Mouse (Mus musculus): ENCODE data around the gene Mx1. TPM values are rescaled to one million over a fixed set of nuclear protein-coding genes. Genes with fewer than 3 reads are reported as not detected.

Mx1 gene
- total RNA-seq (2015) (1.4 and 1.7 TPM in 2 replicates), total RNA-seq (2017) (3.2 and 9.5 TPM in 2 replicates)

DNA sequence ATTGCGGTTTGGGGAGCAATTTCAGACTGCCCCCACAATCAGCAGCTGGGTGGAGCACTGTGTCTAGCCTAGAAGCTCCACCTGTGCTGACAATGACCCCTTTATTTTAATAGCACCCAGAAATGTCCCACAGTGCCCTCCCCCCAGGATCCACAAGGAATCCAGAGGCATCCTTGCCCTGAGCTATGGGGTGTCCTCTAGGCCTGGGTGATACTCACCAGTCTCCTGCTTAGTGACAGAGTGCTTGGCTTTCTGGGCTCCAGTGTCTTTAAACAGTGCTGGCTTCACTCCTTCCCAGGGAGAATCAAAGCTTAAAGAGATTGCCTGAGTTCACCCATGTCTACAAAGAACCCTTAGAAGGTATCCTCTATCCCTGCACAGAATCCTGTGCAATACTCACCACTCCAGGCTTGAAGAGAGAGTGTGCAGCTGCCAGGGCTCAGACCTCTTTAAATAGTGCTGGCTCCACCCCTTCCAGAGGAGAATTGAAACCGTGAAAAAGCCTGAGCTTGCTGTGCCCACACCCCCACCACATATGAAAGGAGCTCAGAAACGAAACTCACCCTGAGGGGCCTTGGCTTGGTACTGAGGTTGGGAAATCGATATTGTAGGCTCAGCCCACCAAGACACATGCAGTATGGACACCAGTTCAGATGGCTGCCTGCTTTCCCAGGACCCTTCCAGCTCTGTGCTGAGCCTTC, at the start of gene Mx1:
Mx1 (minus strand) TSS at position 427 of the 701 bp plus-strand sequence.
- peak; percentile 90 for ATAC-seq (replicated peaks; ENCODE audit: poor library complexity)

DNA sequence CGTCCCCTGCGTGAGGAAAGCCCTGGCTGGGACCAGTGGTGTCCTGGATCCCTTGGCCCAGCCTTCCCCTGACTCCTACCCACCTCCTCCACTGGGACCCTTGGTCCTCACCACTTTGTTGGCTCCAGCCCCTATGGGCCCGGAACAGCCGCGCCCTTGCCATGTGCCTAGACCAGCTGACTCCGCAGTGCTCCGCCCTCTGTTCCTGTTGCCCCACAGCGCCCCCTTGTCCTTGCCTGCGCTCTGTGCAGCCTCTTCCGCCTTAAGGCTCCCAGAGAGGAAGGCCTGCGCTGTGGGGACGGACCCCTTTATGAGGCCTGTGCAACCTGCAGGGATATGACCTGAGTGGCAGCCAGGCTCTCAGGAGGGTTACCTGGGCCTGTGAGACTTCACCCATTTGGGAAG, 49.6 kb upstream of the Mx1 start:
- peak; percentile 69 for ATAC-seq (replicated peaks; ENCODE audit: poor library complexity)

DNA sequence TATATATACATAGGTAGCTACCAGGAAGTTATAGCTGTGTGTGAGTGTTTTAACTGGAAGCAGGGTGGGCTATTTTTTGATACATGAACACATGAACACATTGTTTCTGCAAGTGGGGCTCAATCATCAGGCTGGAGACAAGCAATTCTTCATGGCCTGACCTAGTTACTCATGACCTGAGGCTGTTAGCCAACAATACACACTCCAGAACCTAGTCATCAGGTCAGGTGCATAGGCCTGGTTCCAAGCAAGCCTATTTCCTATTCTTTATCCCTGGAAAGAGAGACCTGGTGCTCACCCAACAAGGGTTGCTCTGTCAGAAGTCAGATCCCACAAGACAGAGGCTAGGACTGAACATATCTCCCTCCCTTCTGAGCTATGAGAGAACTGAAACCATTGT, 48.8 kb upstream of the Mx1 start:
- ATAC-seq (replicated peaks; ENCODE audit: poor library complexity) = no peak

DNA sequence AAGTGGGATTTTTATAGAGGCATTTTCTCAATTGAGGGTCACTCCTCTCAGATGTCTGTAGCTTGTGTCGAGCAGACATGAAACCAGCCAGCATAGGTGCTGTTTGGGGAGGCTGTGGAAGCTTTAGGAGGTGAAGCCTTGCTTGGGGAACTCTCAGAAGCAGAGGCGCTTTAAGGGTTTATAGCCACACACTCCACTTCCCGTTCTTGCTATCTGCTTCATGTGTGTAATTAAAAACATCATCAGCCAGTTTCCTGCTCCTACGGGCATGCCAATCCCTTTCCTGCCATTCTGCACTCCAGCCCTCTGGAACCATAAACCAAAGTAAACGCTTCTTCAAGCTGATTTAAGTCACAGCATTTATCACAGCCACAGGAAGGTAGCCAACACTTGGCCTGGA, 48.1 kb upstream of the Mx1 start:
- ATAC-seq (replicated peaks; ENCODE audit: poor library complexity) = no peak

DNA sequence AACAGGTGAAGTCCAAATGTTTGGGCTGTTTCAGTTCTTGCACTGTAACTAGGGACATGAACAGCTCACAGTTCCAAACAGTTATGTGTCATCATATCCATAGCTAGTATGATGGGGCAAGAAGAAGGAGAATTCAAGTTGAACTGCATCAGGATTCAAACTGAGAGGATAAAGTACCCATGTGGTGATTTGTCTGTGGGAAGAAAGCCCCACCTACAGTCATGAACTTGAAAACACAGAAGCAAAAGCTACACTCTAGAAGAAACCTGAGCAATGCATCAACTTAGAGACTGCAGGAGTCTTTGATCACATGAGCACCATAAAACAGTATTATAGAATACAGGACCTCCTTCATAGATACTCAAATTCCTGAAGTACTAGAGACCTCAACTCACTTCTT, 45.1 kb upstream of the Mx1 start:
- no peak for ATAC-seq (replicated peaks; ENCODE audit: poor library complexity)

DNA sequence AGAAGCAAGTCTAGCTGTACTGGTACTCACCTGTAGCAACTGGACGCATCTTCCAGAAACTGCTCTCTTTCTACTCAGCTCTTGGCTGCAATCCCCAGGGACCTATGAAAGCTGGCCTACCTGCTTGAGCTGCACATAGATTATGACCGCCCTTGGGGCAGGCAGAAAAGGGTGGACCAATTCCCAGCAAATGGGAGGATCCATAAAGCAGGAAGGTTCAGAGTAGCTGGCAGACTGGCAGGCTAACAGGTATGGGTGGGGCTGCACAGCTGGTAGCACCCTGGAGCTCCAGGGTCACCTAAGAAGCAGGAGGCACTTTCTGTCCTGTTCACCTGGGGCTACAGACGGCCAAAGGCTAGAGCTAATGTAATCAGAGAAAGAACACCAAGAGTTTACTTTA, 42.1 kb upstream of the Mx1 start:
- ATAC-seq (replicated peaks; ENCODE audit: poor library complexity) = no peak

DNA sequence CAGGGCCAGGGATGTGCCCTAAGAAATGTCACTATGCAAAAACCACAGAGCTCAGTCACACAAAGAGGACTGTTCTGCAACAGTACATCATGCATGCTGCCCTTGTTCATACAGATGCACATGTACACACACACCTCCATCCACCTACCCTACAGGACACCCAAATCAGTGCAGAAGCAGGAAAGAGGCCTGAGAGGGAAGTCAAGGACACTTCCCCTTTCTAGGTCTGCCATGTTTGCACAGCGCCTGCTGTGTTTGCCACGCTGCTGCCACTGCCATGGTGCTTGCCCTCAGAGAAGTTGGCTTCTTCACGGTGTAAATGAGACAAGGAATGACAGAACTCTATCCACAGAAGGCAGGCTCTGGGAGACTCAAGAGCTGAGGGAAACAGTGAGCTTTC, 41.1 kb upstream of the Mx1 start:
- ATAC-seq (replicated peaks; ENCODE audit: poor library complexity) = peak; percentile 64

DNA sequence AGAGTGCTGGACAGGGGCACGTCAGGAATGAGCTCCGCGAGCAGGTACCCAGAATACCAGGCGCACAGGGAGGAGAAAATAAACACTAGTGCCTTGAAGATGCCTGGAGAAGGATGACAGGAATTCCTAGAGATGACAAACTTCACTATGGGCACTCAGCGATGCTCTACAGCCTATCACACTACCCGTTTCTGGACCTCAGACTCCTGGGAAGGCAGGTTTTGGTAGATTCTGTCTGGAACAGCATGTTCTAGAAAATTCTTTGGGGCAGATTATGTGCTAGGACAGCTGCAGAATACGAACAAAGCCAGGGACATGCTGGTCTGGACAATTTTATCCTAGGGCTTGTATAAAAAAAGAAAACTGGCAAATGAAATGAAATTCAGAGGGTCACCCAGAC, 38.2 kb upstream of the Mx1 start:
- no peak for ATAC-seq (replicated peaks; ENCODE audit: poor library complexity)

DNA sequence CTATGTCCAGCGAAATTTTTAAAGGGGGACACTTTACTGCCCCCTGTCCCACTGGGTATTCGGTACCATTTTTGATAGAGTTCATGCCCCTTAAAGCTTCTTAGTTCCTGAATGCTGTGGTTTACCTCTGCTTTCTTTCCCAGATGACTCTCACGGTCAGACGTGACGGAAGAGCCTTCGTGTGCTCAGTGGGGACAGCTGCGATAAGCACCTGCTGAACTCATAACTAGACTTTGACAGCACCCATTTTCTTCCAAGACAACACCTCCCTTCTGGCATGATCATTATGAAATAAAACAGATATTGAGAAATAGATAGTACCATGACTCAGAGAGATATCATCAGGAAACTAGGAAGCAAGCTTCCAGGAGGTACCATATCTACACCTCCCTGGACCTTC, 36.7 kb upstream of the Mx1 start:
- no peak for ATAC-seq (replicated peaks; ENCODE audit: poor library complexity)

DNA sequence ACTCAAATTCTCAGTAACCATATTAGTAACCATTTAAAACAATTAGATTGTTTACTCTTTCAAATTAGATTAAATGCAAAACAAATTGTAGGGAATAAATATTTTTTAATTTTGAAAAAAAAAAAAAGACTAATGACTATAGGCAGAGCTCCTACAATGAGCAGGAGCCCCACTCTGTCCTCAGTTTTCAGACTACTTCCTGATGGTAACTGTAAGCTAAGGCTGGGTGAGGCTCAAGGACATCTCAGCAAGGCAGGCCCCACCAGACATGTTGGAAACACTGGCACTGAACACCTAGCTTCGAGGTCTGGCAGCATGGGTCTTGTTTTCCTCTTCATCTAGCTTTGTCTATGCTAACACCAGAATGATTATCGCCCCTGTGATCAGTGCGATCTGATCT, 35.4 kb upstream of the Mx1 start:
- no peak for ATAC-seq (replicated peaks; ENCODE audit: poor library complexity)

DNA sequence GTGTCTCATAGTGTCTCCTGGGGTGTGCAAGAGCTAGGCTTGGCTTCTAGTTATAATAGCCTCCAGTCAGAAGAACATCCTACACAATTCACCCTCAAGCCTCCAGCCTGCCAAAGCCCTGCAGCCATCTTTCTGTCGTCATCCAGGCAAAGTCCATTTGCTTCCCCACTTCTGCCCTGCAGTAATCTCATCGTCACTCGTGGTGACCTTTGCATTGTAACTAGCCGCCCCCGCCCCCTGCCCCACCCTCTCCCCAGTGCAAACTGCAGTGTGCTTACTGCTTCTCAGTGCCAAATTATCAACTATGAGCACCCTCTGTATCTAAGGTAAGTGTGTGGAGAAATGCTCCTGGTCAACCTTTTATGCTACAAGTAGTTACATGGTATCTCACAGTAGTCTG, 35.0 kb upstream of the Mx1 start:
- no peak for ATAC-seq (replicated peaks; ENCODE audit: poor library complexity)

DNA sequence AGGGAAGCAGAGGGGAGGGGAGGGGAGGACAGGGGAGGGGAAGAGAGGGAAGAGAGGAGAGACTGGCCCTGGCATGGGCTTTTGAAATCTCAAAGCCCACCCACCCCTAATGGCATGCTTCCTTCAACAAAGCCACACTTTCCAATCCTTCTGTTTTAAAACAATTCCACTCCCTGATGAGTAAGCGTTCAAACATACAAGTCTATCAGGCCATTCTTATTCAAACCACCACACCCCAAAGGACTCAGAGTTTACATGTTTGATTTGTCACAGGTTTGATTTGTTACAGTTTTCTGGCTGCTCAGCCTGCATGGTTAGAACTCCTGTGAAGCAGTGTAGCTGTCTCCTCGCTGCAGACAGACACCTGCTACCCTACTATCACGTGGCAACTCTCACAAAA, 33.3 kb upstream of the Mx1 start:
- no peak for ATAC-seq (replicated peaks; ENCODE audit: poor library complexity)

DNA sequence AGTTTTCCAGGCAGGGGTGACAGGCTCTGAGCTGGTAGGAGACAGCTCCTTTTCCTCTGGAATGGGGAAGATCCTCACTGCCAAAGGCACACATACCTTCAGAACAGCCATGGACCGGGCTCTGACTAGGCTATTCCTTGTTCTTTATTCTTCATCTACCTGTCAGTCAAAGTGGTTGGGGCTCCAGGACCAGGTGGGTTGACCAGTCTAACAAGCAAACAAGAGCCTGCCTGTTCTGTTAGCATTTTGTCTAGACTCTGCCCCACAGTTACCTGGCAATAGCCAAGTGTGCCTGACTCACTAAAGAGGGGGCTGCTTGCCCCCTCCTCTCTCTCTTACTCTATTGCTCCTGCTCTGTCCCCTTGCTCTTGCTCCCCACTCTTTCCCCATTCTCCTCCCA, 29.7 kb upstream of the Mx1 start:
- ATAC-seq (replicated peaks; ENCODE audit: poor library complexity) = no peak

DNA sequence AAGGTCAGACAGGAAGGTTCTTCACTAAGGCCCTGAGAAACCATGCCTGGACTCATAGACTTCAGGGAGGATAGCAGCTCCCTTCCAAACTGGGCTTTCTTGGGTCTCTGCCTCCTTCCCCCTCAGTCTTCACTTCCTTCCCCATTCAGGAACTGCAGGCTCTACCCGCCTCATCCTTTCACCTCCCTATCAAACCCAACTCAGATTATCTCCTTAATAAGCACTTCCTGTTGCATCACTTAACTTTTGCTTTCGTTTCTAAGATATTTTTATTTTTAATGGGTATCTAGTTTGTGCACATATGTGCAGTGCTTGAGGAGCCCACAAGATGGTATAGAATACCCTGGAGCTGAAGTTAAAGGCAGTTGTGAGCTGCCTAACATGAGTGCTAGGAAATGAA, 15.9 kb upstream of the Mx1 start:
- peak; percentile 80 for ATAC-seq (replicated peaks; ENCODE audit: poor library complexity)

DNA sequence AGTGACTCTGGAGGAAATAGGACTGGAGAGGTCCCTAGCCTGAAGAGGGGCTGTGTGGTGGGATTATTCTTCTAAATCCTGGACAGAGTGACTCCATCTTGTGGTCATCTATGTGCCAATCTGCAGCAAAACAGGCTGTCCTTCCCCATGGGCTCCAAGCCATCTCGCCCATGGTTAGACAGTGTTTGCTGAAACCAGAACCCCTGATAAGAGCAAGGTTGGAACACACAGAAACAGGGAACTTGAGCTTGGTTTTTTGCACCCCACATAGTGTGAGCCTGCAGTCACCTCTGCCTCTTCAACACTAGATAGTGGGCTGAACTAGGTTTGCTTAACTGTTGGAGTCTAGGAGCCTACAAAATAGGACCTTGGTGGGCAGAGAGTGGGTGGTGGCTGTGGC, 13.8 kb upstream of the Mx1 start:
- peak; percentile 37 for ATAC-seq (replicated peaks; ENCODE audit: poor library complexity)

DNA sequence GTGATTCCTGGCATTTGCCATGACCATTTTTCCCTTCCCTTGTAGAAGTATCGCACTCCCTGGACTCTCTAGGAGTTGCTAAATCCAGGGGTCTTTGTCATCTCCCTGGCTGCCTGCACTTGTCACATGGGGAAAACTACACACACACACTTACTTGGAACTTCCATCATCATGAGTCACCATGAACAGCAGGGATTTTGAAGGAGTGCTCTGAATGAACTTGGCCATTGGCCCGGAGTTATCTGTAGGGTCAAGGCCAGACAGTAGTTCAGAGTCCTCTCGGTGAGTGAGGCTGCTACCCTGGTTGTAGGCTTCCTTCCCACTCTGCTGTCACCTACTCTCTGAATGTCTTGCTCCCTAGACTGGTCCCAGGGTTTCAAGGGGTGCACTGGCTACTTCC, 12.9 kb upstream of the Mx1 start:
- ATAC-seq (replicated peaks; ENCODE audit: poor library complexity) = no peak

DNA sequence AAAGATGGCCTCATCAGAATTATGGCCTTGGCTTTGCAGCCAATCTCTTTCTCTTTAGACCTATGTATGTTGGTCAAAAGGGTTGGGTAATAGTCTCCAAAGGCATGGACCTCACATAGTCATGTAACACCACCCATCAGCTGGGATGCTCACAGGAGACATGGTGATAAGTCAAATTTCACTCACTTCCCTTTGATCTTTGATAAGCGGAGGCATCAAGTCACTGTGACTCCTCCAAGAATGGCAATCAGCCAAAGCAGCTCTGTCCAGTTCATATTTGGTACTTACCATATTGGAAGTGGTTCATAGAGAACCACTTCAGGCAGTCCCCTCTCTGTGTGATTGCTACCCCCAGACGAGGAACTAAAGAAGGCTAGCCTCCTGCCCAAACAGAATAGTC, 12.0 kb upstream of the Mx1 start:
- ATAC-seq (replicated peaks; ENCODE audit: poor library complexity) = no peak

DNA sequence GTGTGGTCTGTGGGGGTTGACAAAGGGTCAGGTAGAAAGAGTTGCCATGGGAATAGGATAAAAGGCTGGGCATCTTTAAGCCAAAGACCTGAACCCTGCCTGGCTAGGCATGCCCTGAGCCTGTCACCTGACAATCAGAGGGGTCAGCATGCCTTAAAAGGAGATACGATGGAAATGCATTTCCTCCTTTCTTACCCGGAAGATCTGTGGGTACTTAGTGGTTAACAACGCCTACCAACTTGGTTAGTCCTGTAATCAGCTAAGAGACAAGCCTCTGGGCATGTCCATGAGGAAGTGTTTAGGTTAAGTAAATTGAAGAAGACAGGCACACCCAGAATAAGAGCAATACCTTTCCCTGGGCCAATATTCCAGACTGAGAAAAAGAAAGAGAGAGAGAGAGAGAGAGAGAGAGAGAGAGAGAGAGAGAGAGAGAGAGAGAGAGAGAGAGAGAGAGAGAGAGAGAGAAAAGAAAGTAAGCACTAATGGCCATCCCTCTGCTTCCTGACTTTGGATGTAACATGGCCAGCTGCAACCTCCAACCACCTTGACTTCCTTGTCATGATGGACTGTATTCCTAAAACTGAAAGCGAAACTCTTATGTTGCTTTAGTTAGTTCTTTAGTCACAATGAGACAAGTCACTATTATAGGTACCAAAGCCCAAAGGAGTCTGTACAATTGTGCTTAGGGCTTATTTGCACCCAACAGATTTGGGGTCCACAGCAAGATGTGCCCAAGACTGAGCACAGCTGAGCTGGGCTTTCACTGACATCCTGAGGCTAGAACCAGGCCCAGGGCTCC, 5.5 kb upstream of the Mx1 start:
- ATAC-seq (replicated peaks; ENCODE audit: poor library complexity) = peak; percentile 59

DNA sequence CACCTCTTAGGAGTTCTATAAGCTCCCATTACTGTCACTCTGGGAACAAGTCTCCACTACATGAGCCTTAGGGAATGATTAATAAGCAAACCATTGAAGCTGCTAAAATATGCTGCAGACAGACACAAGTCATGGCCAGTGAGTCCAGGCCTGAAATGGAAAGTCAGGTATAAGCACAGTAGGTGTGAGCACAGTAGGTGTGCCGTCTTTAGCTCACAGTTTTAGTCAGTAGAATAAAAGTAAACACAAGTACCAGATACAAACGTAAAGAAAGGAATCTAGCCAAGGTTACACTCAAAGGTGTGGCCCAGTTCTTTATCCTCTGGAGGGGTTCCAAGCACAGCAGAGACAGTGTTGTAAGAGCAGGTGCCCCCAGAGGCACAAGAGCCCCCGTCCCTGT, 4.8 kb upstream of the Mx1 start:
- no peak for ATAC-seq (replicated peaks; ENCODE audit: poor library complexity)

DNA sequence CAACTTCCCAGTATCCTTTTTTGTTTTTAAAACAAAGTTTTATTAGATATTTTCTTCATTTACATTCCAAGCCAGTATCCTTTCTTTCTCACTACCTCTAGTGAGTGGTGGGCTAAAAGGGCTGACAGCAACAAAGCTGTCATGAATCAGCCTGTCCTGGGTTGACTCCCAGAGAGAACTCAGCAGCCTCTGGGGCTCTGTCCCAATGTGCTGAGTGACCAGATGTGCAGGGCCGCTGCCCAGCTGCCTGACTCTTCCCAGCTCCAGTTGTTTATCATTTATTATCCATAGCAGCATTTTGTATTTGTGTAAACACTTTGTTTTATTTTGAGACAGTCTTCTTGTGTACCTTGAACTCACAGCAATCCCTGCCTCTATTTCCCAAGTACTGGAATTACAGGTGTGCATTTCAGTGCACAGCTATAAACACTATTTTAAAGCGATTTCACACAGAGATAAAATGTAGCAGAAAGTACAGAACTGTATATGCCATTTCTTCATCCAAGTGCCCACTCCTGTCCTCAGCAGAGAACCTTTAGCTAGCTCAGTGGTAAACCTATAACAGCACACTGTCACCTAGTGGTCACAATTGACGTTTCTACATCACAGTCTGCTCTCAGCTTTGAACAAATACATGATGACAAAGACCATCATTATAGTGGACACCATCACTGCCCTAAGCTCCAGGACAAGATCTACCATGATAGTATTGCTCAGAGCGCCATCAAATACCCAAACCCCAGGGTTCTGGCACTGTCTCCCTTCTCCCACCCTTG, 3.7 kb upstream of the Mx1 start:
- peak; percentile 35; the same call in 1 of the 2 replicates for ATAC-seq (replicated peaks; ENCODE audit: poor library complexity)

DNA sequence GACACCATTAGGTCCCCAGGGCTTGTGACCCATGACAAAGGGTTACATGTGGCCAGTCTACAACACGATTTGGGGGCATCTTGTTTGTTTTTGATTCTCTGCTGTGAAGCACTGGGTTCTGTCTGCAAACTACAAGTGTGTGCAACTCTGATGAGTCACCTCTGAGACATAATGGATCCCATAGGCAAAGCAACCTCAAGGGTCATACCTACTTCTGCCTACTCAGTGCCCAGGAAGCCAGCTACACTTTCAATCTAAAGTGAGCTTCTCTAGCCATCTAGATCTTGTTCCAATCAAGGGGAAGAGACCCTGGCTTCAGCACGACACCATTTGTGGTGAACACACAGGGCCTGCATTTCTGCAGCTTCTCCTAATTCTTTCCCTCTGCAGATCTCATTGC, 1.4 kb downstream of the Mx1 start:
- ATAC-seq (replicated peaks; ENCODE audit: poor library complexity) = no peak

DNA sequence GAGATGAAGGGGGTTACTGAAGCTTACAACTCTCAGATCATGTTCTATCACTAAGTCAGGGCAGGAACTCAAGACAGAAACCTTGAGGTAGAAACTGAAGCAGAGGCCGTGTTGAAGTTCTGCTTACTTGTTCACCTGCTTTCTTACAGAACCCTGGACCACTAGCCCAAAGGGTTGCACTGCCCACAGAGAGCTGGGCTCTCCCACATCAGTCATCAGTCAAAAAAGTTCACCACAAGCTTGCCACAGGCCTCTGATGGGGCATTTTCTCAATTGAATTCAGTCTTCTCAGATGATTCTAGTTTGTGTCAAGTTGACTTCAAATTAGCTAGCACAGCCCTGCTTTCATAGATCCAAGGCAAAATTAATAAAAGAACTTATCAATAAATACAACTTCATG, 2.9 kb downstream of the Mx1 start:
- ATAC-seq (replicated peaks; ENCODE audit: poor library complexity) = no peak
